Mouse (Mus musculus): ENCODE data around the gene Pam. TPM values are rescaled to one million over a fixed set of nuclear protein-coding genes. Genes with fewer than 3 reads are reported as not detected.
"Not testable (repeated sequence)": the region's sequence is repeated elsewhere in the genome, so short reads cannot be mapped to it uniquely, and the experiment has no call there.

The Pam gene
- polyA plus RNA-seq, 1 experiment from 2014 or later: 9.8 TPM

- no peaks in the 10 kb centered on the region for H3K4me1 ChIP-seq (replicated peaks)
- H3K9me3 ChIP-seq (replicated peaks): no peaks in the 10 kb centered on the region
- no peak for DNase-seq
- H3K27ac ChIP-seq: no peak overlapping the region
- no peak overlapping the region for H3K9ac ChIP-seq
- ATAC-seq (ENCODE audit: low read depth): no peak
- no peaks in the 10 kb centered on the region for H3K27me3 ChIP-seq
- H3K4me2 ChIP-seq: no peak overlapping the region
- H3K36me3 ChIP-seq: no peaks in the 10 kb centered on the region
- 74% methylated on average over 6 of the region's 6 CpGs for WGBS (ENCODE audit: insufficient replicate concordance)
- no peak overlapping the region for H3K4me3 ChIP-seq (replicated peaks)
Measured at GRCm38 (mm10) chr1:97960124-97960523, 135.3 kb downstream of the Pam start.

DNA sequence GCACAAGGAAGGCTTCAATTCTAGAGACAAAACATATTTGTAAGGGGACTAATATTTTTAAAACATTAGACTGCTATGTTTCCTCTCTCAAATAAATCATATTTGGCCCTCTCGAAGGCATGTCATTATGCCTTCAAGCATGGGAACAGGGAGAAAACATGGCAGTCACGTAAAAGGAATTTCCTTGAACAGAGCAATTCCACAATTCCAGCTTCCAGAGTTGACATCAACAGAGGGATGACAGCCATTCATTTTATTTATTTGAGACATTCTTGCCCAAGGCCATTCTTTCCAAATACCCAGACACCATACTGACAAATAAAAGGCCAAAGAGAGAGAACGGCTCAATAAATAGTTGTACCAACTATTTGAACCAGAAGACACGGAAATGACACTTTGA is 136.7 kb downstream of the Pam start:
- no peaks in the 10 kb centered on the region for H3K9me3 ChIP-seq (replicated peaks)
- no peak overlapping the region for H3K4me3 ChIP-seq (replicated peaks)
- no peak overlapping the region for H3K4me2 ChIP-seq
- H3K27me3 ChIP-seq: no peaks in the 10 kb centered on the region
- H3K9ac ChIP-seq: no peak overlapping the region
- ATAC-seq (ENCODE audit: low read depth): no peak
- H3K36me3 ChIP-seq: no peaks in the 10 kb centered on the region
- no peak for DNase-seq
- H3K27ac ChIP-seq: no peak overlapping the region
- 67% methylated on average over 4 of the region's 4 CpGs for WGBS (ENCODE audit: insufficient replicate concordance)
- no peaks in the 10 kb centered on the region for H3K4me1 ChIP-seq (replicated peaks)

DNA sequence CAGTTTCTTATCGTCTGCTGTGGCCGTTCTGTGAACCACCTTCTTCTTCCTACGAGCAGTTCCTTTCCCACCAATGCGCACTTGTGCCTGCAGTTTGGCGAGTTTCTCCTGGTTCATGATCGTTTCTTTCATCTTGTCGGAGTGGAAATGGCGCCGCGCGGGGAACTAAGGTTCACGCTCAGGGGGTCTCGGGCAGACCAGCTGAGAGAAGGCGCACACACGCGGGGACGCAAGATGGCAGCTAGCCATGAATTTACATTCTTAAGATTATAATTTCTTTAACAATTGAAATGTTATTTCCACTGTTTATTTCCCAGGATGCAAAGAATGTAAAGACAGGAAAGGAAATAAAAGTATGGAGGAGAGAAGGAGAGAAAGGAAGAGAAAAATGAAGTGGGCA is 146.2 kb downstream of the Pam start:
- not testable (repeated sequence) for H3K27me3 ChIP-seq; H3K4me1 ChIP-seq (replicated peaks); H3K4me3 ChIP-seq (replicated peaks); H3K9ac ChIP-seq; H3K27ac ChIP-seq; DNase-seq; ATAC-seq (ENCODE audit: low read depth); H3K36me3 ChIP-seq; H3K4me2 ChIP-seq; H3K9me3 ChIP-seq (replicated peaks)
- 84% methylated on average over 17 of the region's 17 CpGs for WGBS (ENCODE audit: insufficient replicate concordance)

- DNase-seq (no peak), ATAC-seq (ENCODE audit: low read depth) (no peak)
- Histone ChIP-seq H3K27ac (no peak overlapping the region), H3K9ac (no peak overlapping the region), H3K4me3 (replicated peaks) (no peak overlapping the region), H3K4me1 (replicated peaks) (no peaks in the 10 kb centered on the region), H3K4me2 (no peak overlapping the region), H3K36me3 (no peaks in the 10 kb centered on the region), H3K27me3 (no peaks in the 10 kb centered on the region), H3K9me3 (replicated peaks) (no peaks in the 10 kb centered on the region)
- 54% methylated on average over 3 of the region's 3 CpGs for WGBS (ENCODE audit: insufficient replicate concordance)
Measured at GRCm38 (mm10) chr1:97947100-97947499, 148.3 kb downstream of the Pam start.

DNA sequence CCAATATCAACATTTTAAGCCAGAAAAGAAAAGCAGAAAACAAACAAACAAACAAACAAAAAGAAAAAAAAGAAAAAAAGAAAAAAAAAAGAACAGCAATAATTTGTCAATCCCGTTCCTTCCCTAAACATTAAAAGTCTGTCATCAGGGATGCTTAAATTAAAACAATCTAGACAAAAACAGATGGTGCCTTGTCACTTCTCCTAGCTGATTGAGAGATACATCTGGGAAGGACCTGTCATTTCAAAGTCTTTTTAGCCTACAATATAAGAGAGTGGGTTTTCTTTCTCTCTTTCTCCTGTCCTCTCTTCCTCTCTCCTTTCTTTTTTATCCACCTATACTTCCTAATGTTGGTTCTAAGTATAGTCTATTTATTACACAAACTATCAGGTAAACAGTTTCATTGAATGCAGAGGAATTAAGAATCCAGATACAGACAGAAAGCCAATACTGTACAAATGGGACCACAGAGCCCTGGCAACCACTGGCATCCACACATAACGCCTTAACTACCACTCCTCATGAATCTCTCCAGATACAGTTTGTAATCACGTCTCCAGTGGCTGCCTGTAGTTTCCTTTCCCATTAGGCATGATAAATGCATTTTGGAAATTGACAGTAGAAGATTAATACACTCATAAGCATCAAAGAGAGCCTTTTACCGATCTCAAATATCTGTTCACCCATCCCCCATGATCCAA is 151.4 kb downstream of the Pam start:
- Histone ChIP-seq H3K4me2 (no peak overlapping the region), H3K27ac (no peak overlapping the region), H3K36me3 (no peaks in the 10 kb centered on the region), H3K9ac (no peak overlapping the region), H3K4me3 (replicated peaks) (no peak overlapping the region), H3K4me1 (replicated peaks) (no peaks in the 10 kb centered on the region), H3K27me3 (no peaks in the 10 kb centered on the region), H3K9me3 (replicated peaks) (no peaks in the 10 kb centered on the region)
- ATAC-seq (ENCODE audit: low read depth): no peak
- 57% methylated on average over 4 of the region's 4 CpGs for WGBS (ENCODE audit: insufficient replicate concordance)
- DNase-seq: no peak

DNA sequence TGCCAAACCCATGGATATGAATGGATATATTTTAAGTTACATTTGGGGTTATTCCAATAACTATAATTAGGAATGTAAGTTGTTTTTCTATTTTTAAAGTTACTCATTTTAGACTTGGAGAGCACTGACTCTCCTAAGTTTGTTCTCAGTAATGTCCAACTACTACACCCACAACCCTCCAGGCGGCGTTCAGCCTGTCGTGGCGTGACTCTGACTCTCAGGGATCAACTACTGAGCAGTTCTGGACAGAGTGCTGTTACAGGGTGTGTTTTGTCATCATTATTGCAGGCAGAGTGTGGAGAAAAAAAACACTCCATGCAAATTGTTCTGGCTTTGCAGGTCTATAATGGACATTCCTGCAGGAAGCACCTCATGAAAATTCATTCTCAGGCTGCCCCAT is 152.0 kb downstream of the Pam start:
- H3K4me2 ChIP-seq: no peak overlapping the region
- ATAC-seq (ENCODE audit: low read depth) (no peak), DNase-seq (no peak)
- no peaks in the 10 kb centered on the region for H3K9me3 ChIP-seq (replicated peaks)
- H3K9ac ChIP-seq: no peak overlapping the region
- no peaks in the 10 kb centered on the region for H3K36me3 ChIP-seq
- no peak overlapping the region for H3K4me3 ChIP-seq (replicated peaks)
- no peak overlapping the region for H3K27ac ChIP-seq
- 77% methylated on average over 4 of the region's 4 CpGs for WGBS (ENCODE audit: insufficient replicate concordance)
- no peaks in the 10 kb centered on the region for H3K4me1 ChIP-seq (replicated peaks)
- no peaks in the 10 kb centered on the region for H3K27me3 ChIP-seq

DNA sequence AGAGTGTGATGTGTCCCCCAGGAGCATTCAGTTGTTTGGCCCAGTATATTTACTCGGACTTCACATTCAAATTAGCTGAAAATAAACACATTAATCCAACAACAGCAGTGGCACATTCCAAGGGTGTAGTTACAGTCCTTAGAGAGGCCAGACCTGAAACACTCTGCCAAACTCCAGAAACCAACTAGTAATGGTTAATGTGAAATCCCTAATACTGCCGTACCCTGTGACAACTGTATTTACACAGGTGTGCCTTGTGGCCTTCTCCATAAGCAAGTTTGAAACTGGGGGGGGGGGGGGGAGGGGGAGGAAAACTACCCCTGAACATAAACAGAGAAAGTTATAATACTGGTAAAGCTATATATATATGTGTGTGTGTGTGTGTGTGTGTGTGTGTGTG is 152.5 kb downstream of the Pam start:
- no peaks in the 10 kb centered on the region for H3K27me3 ChIP-seq
- H3K9ac ChIP-seq: no peak overlapping the region
- no peak for DNase-seq
- ATAC-seq (ENCODE audit: low read depth): no peak
- H3K4me1 ChIP-seq (replicated peaks): no peaks in the 10 kb centered on the region
- H3K27ac ChIP-seq: no peak overlapping the region
- no peak overlapping the region for H3K4me3 ChIP-seq (replicated peaks)
- H3K36me3 ChIP-seq: no peaks in the 10 kb centered on the region
- no peak overlapping the region for H3K4me2 ChIP-seq
- WGBS (ENCODE audit: insufficient replicate concordance): 48% methylated on average over 2 of the region's 2 CpGs
- H3K9me3 ChIP-seq (replicated peaks): no peaks in the 10 kb centered on the region

- no peak overlapping the region for H3K9ac ChIP-seq
- WGBS (ENCODE audit: insufficient replicate concordance): 77% methylated on average over 3 of the region's 3 CpGs
- H3K27me3 ChIP-seq: no peaks in the 10 kb centered on the region
- H3K9me3 ChIP-seq (replicated peaks): no peaks in the 10 kb centered on the region
- no peaks in the 10 kb centered on the region for H3K36me3 ChIP-seq
- no peak overlapping the region for H3K4me2 ChIP-seq
- H3K27ac ChIP-seq: no peak overlapping the region
- DNase-seq (no peak), ATAC-seq (ENCODE audit: low read depth) (no peak)
- H3K4me3 ChIP-seq (replicated peaks): no peak overlapping the region
- H3K4me1 ChIP-seq (replicated peaks): no peaks in the 10 kb centered on the region
Measured at GRCm38 (mm10) chr1:97938586-97938985, 156.9 kb downstream of the Pam start.

DNA sequence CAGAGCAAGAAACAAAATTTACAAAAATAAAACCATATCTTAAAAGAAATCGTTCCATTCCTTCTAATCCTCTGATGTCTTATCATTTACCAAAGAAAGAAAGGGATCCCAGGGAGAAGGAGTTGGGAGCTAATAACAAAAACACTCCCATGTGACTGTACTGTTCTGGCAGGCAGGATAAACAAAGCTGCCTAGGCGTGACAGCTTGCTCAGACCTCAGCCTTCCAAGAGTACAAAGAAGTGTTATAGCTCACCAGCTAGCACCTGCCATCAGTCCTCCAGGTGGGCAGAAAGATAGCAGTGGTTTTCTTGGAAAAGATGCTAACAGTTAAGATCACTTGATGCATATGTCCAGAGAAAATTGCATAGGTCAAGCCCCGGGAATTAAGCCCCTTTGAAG is 157.4 kb downstream of the Pam start:
- ATAC-seq (ENCODE audit: low read depth): no peak
- no peaks in the 10 kb centered on the region for H3K9me3 ChIP-seq (replicated peaks)
- no peaks in the 10 kb centered on the region for H3K4me1 ChIP-seq (replicated peaks)
- no peak overlapping the region for H3K27ac ChIP-seq
- no peak overlapping the region for H3K4me2 ChIP-seq
- no peak overlapping the region for H3K9ac ChIP-seq
- 49% methylated on average over 3 of the region's 3 CpGs for WGBS (ENCODE audit: insufficient replicate concordance)
- no peaks in the 10 kb centered on the region for H3K36me3 ChIP-seq
- no peak for DNase-seq
- no peak overlapping the region for H3K4me3 ChIP-seq (replicated peaks)
- H3K27me3 ChIP-seq: no peaks in the 10 kb centered on the region

GRCm38 (mm10) chr1:97934940-97935339 is 160.5 kb downstream of the Pam start:
- no peak for DNase-seq
- no peak overlapping the region for H3K27ac ChIP-seq
- no peaks in the 10 kb centered on the region for H3K27me3 ChIP-seq
- no peaks in the 10 kb centered on the region for H3K36me3 ChIP-seq
- H3K4me3 ChIP-seq (replicated peaks): no peak overlapping the region
- no peak overlapping the region for H3K9ac ChIP-seq
- no peak for ATAC-seq (ENCODE audit: low read depth)
- no peaks in the 10 kb centered on the region for H3K9me3 ChIP-seq (replicated peaks)
- no peak overlapping the region for H3K4me2 ChIP-seq
- no peaks in the 10 kb centered on the region for H3K4me1 ChIP-seq (replicated peaks)

GRCm38 (mm10) chr1:97931220-97931619 is 164.2 kb downstream of the Pam start:
- DNase-seq (no peak), ATAC-seq (ENCODE audit: low read depth) (no peak)
- Histone ChIP-seq H3K9me3 (replicated peaks) (no peaks in the 10 kb centered on the region), H3K4me1 (replicated peaks) (no peaks in the 10 kb centered on the region), H3K36me3 (no peaks in the 10 kb centered on the region), H3K27ac (no peak overlapping the region), H3K27me3 (no peaks in the 10 kb centered on the region), H3K9ac (no peak overlapping the region), H3K4me3 (replicated peaks) (no peak overlapping the region), H3K4me2 (no peak overlapping the region)
- 71% methylated on average over 4 of the region's 4 CpGs for WGBS (ENCODE audit: insufficient replicate concordance)

DNA sequence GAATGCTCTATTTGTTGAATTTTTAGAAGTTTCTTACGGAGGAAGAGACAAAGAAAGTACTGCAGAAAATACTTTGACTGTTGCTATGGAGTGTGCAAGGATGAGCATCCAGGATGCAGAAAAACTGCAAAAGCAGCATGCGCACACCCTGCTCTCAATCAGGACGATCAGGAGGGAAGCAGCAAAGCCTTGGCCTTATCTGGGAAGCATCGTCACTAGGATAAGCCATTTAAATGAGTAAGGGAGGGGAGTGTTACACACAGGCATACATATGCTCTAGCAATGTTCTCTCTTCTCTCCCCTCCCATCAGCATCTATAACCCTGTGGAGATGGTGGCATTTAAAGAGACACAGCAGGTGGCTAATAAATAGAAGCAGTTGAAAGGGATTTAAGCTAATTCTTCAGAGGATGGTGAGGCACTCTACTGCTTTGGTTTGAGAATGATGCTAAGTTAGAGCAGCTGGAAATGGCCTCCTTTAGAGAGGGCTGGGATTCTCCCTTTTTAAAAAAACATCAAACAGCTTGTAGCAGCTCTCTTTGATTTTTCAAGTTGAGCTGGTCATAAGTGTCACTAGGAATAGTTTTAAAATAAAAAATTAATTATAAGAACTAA is 165.9 kb downstream of the Pam start:
- no peaks in the 10 kb centered on the region for H3K9me3 ChIP-seq (replicated peaks)
- no peak overlapping the region for H3K4me3 ChIP-seq (replicated peaks)
- H3K36me3 ChIP-seq: no peaks in the 10 kb centered on the region
- ATAC-seq (ENCODE audit: low read depth) (no peak), DNase-seq (no peak)
- H3K27me3 ChIP-seq: no peaks in the 10 kb centered on the region
- no peak overlapping the region for H3K27ac ChIP-seq
- H3K4me1 ChIP-seq (replicated peaks): no peaks in the 10 kb centered on the region
- H3K9ac ChIP-seq: no peak overlapping the region
- no peak overlapping the region for H3K4me2 ChIP-seq
- 57% methylated on average over 4 of the region's 4 CpGs for WGBS (ENCODE audit: insufficient replicate concordance)

Data from liver, embryonic 13.5 days (tissue).